Mouse (Mus musculus): ENCODE results near the gene A230072I06Rik.

DNA sequence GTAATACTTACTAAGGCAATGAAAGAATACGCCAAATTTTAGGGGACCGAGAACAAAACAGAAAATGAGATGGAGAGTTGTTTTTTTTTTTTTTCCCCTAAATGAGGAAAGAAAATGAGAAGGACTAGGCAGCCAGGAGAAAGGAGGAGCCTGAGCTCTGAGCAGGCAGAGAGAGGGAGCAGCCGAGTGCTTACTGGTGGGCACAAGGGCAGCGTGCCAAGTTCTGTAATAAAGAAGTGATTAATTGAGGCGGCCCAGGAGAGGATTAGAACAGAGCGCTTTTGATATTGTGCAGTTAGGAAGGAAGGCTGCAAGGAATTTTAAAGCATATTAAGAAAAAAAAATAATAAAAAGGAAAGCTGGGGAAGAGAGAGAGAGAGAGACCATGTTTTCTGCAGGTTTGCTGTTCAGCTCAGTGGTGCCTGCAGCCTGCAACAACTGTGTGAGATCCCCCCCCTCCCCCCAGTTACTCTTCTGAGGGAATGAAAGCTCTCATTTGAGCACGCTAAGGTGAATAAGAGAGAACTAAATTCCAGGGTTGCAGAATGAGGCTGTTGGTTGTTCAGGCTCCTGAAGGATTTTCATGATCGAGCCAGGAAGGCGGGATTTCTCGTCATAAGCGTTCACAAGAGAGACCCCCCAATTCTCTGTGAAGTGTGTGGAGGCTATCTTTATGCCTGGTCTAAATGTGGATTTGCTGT is 41.3 kb downstream of the A230072I06Rik start:
- TF ChIP-seq CTCF (IDR thresholded peaks at IDR 0.05; ENCODE audit: control insufficient read depth, insufficient read depth, insufficient replicate concordance, low read depth, low read length), result no peak
- no peak for TF ChIP-seq POLR2A (IDR thresholded peaks at IDR 0.05; ENCODE audit: control insufficient read depth, low read depth, low read length)
